Mouse (Mus musculus) right cerebral cortex, postnatal 36 days (tissue): ENCODE results near the gene Jmjd4.

Source experiments
- DNase-seq, 2 experiments: peaks; one replicate each; pipeline ENCODE4 v3.0.0; 2022; ENCODE audit warnings: low spot score in 2 of 2, mixed read lengths in 1 of 2

The Jmjd4 gene

DNA sequence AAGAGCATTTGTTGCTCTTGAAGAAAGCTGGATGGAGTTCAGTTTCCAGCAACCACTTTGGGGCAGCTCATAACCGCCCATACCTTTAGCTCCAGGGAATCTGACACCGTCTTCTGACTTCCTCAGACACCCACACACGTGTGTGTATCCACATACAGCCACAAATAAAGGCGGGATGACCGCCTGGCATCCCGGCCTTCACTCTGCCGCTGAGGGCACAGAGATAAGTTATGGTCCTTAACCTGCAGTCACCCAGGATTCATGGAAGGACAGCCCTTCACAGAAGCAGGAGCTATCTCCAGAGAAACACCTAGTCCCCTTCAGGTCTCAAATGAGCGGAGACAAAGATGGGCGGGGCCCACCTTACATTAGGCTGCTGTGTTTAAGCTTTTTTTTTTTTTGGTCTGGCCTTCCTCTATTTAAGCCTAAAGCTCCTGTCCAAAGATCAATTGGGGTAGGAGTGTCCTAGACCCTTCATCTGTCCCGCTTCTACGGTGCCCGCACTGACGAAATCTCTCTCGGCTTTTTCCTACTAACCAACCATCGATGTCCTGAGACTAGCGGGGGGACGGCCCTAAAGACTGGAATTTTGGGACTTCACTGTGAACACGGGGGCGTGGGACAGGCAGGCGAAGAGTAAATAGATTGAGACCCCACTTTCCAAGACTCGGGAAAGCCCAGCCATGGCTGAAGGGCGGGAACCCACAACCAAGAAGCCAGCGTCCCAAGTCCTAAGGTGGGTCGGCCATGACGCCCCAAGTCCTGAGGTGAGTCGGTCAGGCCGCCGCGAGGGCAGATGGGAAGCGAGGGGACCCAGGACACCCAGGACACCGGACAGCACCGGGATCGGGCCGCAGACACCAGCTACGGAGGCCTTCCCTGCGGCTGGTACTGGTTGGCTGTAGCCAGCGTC, 21.8 kb downstream of the Jmjd4 start:
- no peak for DNase-seq

DNA sequence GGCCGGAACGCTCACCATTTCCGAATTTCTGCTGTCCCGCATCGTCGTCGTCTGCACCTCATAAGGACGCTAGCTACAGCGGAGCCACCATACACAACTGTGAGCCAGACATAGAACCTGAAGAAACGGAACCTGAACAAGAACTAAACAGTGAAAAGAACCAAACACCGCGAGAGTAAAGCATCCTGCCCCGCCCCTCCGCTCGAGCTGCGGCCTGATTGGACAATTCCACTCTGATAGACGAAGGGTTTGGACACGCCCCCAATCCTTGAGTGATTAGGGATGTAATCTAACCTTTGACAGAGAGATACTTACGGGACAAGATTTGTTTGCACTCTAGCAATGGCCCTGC, 22.5 kb downstream of the Jmjd4 start, which contains the start of gene Zfp867:
Zfp867 (minus strand) TSS at position 149 of the 352 bp plus-strand sequence.
- peak; percentile 85 to 88 for DNase-seq

DNA sequence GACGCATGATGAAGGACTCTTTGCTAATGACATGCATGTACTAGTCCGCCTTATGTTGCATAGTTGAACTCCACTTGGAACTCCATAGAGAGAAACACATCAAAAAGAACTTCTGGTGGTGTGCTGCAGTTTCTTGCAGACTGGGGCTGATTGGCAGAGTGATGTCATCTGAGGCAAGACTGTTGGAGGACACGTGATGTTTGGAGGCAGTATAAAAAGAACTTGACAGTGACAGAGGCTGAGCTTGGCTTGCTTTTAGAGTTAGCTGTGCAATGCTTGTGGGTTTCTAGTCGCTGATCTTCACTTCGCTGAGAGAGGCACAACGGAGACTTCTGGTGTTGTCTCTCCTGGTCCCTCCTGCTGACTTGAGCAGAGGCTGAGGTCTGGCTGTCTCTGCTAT, 27.4 kb downstream of the Jmjd4 start:
- DNase-seq: no peak

DNA sequence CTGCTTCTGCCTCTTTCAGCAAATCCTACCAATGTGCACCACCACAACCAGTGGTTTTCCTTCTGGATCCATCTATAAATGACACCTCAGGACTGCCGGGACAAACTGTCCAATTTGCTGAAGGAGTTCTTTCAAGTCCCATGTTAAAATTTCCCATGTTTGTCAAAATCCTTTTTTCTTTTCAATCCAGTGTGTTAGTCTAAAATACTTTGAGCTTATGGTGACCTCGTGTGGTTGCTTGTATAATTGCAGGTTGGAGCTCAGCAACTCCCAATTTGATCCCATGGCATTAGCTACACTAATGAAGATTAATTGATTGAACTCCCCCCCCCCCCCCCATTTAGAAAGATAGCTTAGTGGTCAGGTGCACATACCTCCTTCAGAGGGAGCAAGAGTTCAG, 33.4 kb downstream of the Jmjd4 start:
- DNase-seq: no peak

DNA sequence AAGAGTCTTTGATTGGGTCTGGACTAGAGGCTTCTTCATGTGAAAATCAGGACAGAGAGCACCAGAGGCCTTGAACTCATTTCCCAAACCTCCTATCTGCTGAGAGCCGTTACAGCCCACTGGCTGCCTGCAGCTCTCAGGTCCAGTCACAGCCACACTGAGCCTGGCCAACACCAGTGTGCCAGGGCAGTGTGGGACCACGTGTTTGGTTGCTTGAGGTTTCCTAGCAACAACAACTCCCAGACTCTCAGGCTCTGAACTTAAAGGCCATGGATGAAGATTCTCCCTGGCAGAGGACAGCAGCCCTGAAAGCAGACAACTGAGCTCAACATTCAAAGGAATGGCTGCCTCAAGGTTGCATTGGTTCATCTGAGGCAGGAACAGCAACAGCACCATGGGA, 35.8 kb downstream of the Jmjd4 start:
- DNase-seq: no peak

DNA sequence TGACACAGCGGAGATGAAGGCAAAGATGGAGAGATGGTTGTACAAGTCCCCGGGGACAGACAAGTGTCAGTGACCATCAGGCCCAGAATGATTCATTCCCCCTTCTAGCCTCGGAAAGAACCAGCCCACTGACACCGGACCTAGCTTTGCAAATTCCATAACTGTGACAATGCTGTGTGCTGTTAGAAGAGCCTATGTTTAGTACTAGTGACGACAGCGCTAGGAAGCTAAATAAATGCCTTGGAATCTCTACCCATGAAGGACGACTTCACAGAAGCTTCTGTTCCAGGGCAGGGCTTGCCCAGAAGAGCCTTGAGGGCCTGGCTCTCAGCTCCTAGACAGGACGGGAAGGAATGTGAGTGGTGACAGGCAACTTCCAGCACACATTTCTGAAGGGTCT, 36.4 kb downstream of the Jmjd4 start:
- peak in 1 of 2 experiments; percentile 36 for DNase-seq

DNA sequence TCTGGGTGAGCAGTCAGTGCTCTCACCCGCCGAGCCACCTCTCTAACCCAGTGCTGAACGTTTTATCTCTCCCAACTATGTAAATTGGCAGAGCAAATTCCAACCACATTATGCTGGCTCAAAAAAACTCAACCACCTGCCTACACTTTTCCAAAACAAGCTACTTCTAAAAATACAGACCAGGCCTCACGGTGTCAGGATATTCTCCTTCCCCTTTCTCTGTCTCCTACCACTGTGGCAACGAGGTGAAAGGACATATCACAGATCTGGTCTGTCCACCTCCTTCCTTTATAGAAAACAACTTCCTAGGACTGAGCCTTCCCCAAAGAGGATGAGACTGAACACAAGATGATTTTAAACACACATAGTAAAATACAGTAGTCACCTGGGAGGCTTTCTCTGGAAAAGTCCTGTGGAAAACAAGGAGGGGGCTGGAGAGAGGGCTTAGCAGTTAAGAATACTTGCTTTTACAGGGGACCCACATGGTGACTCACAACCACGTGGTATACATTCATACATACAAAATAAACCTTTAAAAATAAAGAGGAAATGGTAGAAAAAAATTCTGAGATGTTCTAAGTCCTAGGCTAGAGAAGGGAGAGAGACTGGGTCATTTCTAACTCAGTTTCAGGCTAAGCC, 46.9 kb downstream of the Jmjd4 start:
- peak in 1 of 2 experiments; percentile 48 for DNase-seq

DNA sequence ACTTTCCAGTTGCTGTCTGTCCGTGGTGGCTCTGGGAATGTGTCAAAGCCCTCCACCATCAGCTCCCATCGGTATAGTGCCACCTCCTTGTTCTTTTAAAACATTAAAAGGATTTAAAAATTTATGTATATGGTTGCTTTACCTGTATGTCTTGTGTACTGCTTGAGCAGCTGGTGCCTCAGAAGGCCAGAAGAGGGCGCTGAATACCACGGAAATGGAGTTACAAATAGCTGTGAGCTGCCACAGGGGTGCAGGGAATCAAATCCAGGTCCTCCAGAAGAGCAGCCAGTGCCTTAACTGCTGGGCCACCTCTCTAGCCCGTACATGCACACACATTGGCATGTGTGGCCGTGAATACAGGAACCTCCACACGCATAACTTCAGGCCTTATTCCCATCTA, 47.9 kb downstream of the Jmjd4 start:
- DNase-seq: no peak

DNA sequence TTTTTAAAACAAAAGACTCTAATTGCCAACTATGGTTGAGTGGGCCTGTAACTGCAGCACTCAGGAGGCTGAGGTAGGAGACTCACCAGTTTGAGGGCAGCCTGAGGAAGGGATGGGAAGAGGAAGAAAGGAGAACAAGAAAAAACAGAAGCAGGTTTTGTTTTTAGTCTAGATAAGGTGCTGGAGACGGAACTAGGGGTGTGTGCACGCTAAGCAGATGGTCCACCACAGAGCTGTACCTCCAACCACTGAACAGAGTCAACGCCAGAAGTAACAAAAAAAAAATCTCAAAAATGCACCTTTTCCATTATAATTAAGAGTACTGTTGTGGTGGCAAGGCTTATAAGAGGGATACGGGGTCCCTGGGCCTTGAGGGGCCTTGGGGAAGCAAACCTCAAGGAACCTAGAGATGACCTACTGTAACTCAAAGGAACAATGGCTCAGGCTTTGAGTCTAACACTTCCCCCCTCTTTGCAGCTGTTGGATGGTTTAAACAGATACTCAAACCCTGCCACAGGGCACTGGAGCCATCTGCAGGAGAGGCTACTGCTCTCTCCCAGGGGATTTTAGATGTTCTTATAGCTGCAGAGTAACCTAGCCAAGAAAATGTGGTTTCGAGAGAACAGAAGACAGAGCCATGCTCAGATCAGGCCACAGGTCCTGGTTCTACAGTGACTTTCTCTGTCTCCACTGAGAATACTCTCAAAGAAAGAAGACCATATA, 52.3 kb downstream of the Jmjd4 start:
- no peak for DNase-seq

DNA sequence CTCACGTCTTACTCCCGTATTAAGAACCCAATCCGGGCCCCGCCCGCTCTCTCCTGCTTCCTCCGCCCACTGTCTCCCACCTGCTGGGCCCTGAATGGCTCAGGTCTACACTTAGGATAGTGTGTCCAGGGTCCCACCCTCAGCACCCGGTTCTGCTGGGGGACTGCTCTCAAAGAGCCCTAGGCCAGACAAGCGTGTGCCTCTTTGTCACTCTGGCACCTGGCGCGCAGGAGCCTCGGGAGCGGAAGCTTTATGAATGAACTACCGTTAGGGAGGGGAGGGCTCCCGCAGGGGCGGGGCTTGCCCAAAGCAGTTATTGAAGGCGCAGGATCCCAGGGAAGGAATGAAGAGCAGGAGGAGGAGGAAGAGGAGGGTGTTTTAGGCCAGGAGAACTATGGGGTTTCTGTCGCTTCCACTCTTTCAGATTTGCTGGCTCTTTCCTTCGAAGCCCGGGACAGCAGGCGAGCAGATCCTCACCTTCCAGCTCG, 55.5 kb downstream of the Jmjd4 start:
- peak; percentile 54 to 56 for DNase-seq

DNA sequence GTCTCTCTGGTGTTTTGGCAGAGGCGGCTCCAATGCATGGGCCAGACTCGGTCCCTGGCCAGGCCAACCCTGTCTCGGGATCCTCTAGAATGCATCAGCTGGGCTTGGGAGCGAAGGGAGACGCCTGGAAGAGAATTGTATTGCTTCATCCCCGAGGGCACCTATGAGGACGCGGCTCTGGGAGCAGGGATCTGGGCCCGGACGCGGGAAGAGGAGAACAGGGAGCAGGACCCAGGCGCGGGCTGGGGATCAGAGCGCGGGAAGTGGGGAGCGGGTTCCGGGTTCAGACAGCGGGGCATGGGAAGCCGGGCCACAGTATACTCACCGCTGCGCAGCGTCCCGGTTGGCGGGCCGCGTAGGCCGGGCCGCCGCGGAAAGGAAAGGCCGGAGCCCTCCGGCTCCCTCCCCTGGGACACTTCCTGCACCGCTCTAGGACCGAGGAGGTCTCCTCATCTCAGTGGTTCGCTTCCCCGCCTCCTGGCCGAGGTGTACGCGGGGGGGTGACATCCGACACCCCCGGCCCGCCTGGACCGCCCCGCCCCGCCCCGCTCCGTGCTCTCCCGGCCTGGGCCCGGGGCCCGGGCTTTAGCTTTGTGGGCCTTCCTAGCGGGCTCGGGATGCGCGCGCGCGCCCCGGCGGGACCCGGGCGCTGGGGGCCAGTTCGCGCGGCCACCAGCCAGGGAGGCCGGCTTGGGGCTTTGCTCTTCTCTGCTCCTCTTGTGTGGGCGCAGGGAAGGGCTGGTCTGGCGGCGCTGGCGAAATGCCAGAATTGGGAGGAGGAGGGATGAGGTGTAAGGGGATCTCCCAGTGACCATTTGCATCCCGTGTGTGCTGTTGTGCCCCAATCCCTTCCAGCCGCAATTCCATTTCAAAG, 56.2 kb downstream of the Jmjd4 start:
- peak; percentile 54 to 62 for DNase-seq

DNA sequence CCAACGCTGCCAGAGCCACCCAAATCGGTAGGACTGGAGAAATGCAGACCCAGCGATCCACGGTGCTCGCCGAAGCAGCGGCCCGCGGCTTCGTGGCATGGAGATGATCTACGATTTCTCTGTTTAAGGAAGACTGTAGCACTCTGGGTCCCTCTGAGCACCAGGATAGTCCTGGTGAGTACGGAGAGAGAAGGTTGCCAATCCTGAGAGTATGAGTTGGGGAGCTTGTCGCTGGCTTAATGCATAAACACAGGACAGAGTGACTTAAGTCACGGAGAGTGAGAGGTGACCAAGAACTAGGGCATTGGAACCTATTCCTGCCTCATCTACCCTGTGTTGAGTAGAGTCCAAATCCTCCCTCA, 56.8 kb downstream of the Jmjd4 start:
- DNase-seq: no peak
